Mouse (Mus musculus): Measurements from ENCODE around the gene Tra2b.

GRCm38 (mm10) chr16:22241376-22242238 is 24.2 kb downstream of the Tra2b start:
- TF ChIP-seq CTCF (IDR thresholded peaks at IDR 0.05; ENCODE audit: extremely low read depth, insufficient read depth, low read length) (no peak), POLR2A (IDR thresholded peaks at IDR 0.05; ENCODE audit: extremely low read depth, insufficient read depth, low read length) (no peak)

Measured in cortical plate, adult 2 months (tissue).